Mouse (Mus musculus): ENCODE results near the gene Dhdh.

- TF ChIP-seq POLR2A (IDR thresholded peaks at IDR 0.05; ENCODE audit: borderline replicate concordance, extremely low read depth, insufficient read depth, insufficient read length, poor library complexity, severe bottlenecking) (no peak), CTCF (IDR thresholded peaks at IDR 0.05; ENCODE audit: borderline replicate concordance, extremely low read depth, insufficient read depth, insufficient read length) (peak; percentile 20; the same call in 1 of the 2 replicates)
These were observed 50.9 kb downstream of the Dhdh start, which contains the start of gene Ruvbl2 for GRCm38 (mm10) chr7:45437521-45438276.
